Mouse (Mus musculus) heart, postnatal 0 days (tissue): ENCODE data around the gene Agap3.

Source experiments
- CTCF ChIP-seq: IDR thresholded peaks from 2 replicates; pipeline ENCODE4 v1.5.1; 2016; ENCODE audit warnings: antibody characterized with exemption, control low read depth, low read depth
- EP300 ChIP-seq: IDR thresholded peaks from 2 replicates; pipeline ENCODE4 v1.6.1; 2016; ENCODE audit warnings: antibody characterized with exemption, low read depth

DNA sequence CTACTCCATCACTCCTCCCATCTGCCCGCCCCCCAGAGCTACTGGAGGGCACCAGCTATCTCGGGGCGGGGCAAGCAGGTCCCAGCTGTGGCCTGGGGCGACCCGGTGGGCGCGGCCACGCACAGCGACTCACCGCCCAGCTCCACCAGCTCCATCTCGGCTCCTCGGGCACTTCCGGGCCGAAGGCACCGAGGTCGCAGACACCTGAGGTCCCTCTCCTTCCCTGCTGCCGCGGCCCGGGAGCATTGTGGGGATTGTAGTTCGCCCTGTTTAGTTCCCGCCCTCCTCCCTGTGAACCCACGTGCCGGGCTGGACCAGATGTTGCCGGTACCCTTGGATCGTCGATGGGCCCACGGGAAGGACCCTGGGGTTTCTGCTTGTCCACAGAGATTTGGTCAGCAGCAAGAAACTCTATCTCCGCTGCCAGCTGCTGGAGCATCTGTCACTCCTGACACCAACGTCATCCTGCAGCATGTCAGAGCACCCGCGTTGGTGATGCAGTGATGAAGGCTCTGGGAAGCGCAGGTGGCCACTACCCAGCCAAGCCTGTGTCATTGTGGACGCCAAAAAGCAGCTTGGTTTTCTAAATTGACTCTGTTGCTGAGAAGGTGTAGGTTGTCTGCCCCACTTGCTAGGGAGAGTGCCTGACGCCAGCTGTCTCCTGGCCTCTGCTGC, 4.2 kb upstream of the Agap3 start, which contains the start of gene Tmub1:
- no peak for TF ChIP-seq CTCF
- TF ChIP-seq EP300: no peak
